Mouse (Mus musculus): ENCODE data around the gene Unc80. TPM values are rescaled to one million over a fixed set of nuclear protein-coding genes. Genes with fewer than 3 reads are reported as not detected.

Unc80 gene
- polyA plus RNA-seq, 1 experiment from 2014 or later: not detected

- 55% methylated on average over 2 of the region's 2 CpGs for WGBS (ENCODE audit: insufficient replicate concordance)
- no peak for DNase-seq
These were observed 170.0 kb downstream of the Unc80 start for GRCm38 (mm10) chr1:66638177-66638576.

GRCm38 (mm10) chr1:66646894-66647293, 178.7 kb downstream of the Unc80 start:
- ATAC-seq (ENCODE audit: low read depth) (no peak), DNase-seq (no peak)
- H3K36me3 ChIP-seq: no peaks in the 10 kb centered on the region
- no peaks in the 10 kb centered on the region for H3K4me1 ChIP-seq (replicated peaks)
- H3K4me2 ChIP-seq: no peak overlapping the region
- no peak overlapping the region for H3K4me3 ChIP-seq (replicated peaks)
- H3K27me3 ChIP-seq: no peaks in the 10 kb centered on the region
- H3K9me3 ChIP-seq (replicated peaks): no peaks in the 10 kb centered on the region
- no peak overlapping the region for H3K27ac ChIP-seq
- H3K9ac ChIP-seq: no peak overlapping the region

More at GRCm38 (mm10) chr1:66638177-66638576, 170.0 kb downstream of the Unc80 start:
- Histone ChIP-seq H3K9ac (no peak overlapping the region), H3K27ac (no peak overlapping the region), H3K36me3 (no peaks in the 10 kb centered on the region), H3K4me3 (replicated peaks) (no peak overlapping the region), H3K9me3 (replicated peaks) (no peaks in the 10 kb centered on the region), H3K27me3 (no peaks in the 10 kb centered on the region), H3K4me2 (no peak overlapping the region), H3K4me1 (replicated peaks) (no peaks in the 10 kb centered on the region)
- ATAC-seq (ENCODE audit: low read depth): no peak

GRCm38 (mm10) chr1:66649568-66649967, 181.4 kb downstream of the Unc80 start:
- H3K9me3 ChIP-seq (replicated peaks): no peaks in the 10 kb centered on the region
- H3K9ac ChIP-seq: no peak overlapping the region
- no peak overlapping the region for H3K4me2 ChIP-seq
- H3K36me3 ChIP-seq: no peaks in the 10 kb centered on the region
- ATAC-seq (ENCODE audit: low read depth): no peak
- no peak overlapping the region for H3K27ac ChIP-seq
- no peaks in the 10 kb centered on the region for H3K27me3 ChIP-seq
- no peak overlapping the region for H3K4me3 ChIP-seq (replicated peaks)
- H3K4me1 ChIP-seq (replicated peaks): no peaks in the 10 kb centered on the region
- no peak for DNase-seq
- 45% methylated on average over 6 of the region's 6 CpGs for WGBS (ENCODE audit: insufficient replicate concordance)

GRCm38 (mm10) chr1:66650006-66650405, 181.8 kb downstream of the Unc80 start:
- 33% methylated on average over 1 of the region's 1 CpGs for WGBS (ENCODE audit: insufficient replicate concordance)
- ATAC-seq (ENCODE audit: low read depth) (no peak), DNase-seq (no peak)
- Histone ChIP-seq H3K9ac (no peak overlapping the region), H3K9me3 (replicated peaks) (no peaks in the 10 kb centered on the region), H3K4me2 (no peak overlapping the region), H3K27ac (no peak overlapping the region), H3K27me3 (no peaks in the 10 kb centered on the region), H3K4me1 (replicated peaks) (no peaks in the 10 kb centered on the region), H3K36me3 (no peaks in the 10 kb centered on the region), H3K4me3 (replicated peaks) (no peak overlapping the region)

GRCm38 (mm10) chr1:66655119-66655746, 187.1 kb downstream of the Unc80 start:
- Histone ChIP-seq H3K36me3 (no peaks in the 10 kb centered on the region), H3K27me3 (no peaks in the 10 kb centered on the region), H3K4me1 (replicated peaks) (no peaks in the 10 kb centered on the region), H3K4me2 (no peak overlapping the region), H3K4me3 (replicated peaks) (no peak overlapping the region), H3K9ac (no peak overlapping the region), H3K27ac (no peak overlapping the region), H3K9me3 (replicated peaks) (no peaks in the 10 kb centered on the region)
- WGBS (ENCODE audit: insufficient replicate concordance): 50% methylated on average over 4 of the region's 4 CpGs
- DNase-seq (no peak), ATAC-seq (ENCODE audit: low read depth) (no peak)

GRCm38 (mm10) chr1:66655747-66656119, 187.6 kb downstream of the Unc80 start:
- Histone ChIP-seq H3K4me3 (replicated peaks) (no peak overlapping the region), H3K27me3 (no peaks in the 10 kb centered on the region), H3K27ac (no peak overlapping the region), H3K4me1 (replicated peaks) (no peaks in the 10 kb centered on the region), H3K36me3 (no peaks in the 10 kb centered on the region), H3K4me2 (no peak overlapping the region), H3K9me3 (replicated peaks) (no peaks in the 10 kb centered on the region), H3K9ac (no peak overlapping the region)
- DNase-seq: no peak
- ATAC-seq (ENCODE audit: low read depth): no peak

- no peak overlapping the region for H3K4me3 ChIP-seq (replicated peaks)
- H3K27ac ChIP-seq: no peak overlapping the region
- H3K9ac ChIP-seq: no peak overlapping the region
- H3K36me3 ChIP-seq: no peaks in the 10 kb centered on the region
- no peaks in the 10 kb centered on the region for H3K27me3 ChIP-seq
- H3K4me1 ChIP-seq (replicated peaks): no peaks in the 10 kb centered on the region
- DNase-seq (no peak), ATAC-seq (ENCODE audit: low read depth) (no peak)
- 61% methylated on average over 7 of the region's 7 CpGs for WGBS (ENCODE audit: insufficient replicate concordance)
- H3K4me2 ChIP-seq: no peak overlapping the region
- H3K9me3 ChIP-seq (replicated peaks): no peaks in the 10 kb centered on the region
These were observed 203.3 kb downstream of the Unc80 start for GRCm38 (mm10) chr1:66671475-66671874.

GRCm38 (mm10) chr1:66672812-66673211, 204.6 kb downstream of the Unc80 start:
- no peaks in the 10 kb centered on the region for H3K27me3 ChIP-seq
- 62% methylated on average over 7 of the region's 7 CpGs for WGBS (ENCODE audit: insufficient replicate concordance)
- H3K4me2 ChIP-seq: no peak overlapping the region
- H3K9ac ChIP-seq: no peak overlapping the region
- H3K36me3 ChIP-seq: no peaks in the 10 kb centered on the region
- H3K4me1 ChIP-seq (replicated peaks): no peaks in the 10 kb centered on the region
- H3K9me3 ChIP-seq (replicated peaks): no peaks in the 10 kb centered on the region
- ATAC-seq (ENCODE audit: low read depth) (no peak), DNase-seq (no peak)
- no peak overlapping the region for H3K27ac ChIP-seq
- H3K4me3 ChIP-seq (replicated peaks): no peak overlapping the region

GRCm38 (mm10) chr1:66677928-66678327, 209.8 kb downstream of the Unc80 start:
- ATAC-seq (ENCODE audit: low read depth): no peak
- Histone ChIP-seq H3K27me3 (no peaks in the 10 kb centered on the region), H3K27ac (no peak overlapping the region), H3K36me3 (no peaks in the 10 kb centered on the region), H3K9me3 (replicated peaks) (no peaks in the 10 kb centered on the region), H3K4me3 (replicated peaks) (no peak overlapping the region), H3K4me2 (no peak overlapping the region), H3K4me1 (replicated peaks) (no peaks in the 10 kb centered on the region), H3K9ac (no peak overlapping the region)
- DNase-seq: no peak
- WGBS (ENCODE audit: insufficient replicate concordance): 69% methylated on average over 14 of the region's 14 CpGs

- WGBS (ENCODE audit: insufficient replicate concordance): 40% methylated on average over 2 of the region's 2 CpGs
- no peaks in the 10 kb centered on the region for H3K27me3 ChIP-seq
These were observed 210.5 kb downstream of the Unc80 start for GRCm38 (mm10) chr1:66678662-66679061.

GRCm38 (mm10) chr1:66682974-66683373, 214.8 kb downstream of the Unc80 start:
- 64% methylated on average over 5 of the region's 5 CpGs for WGBS (ENCODE audit: insufficient replicate concordance)
- H3K9me3 ChIP-seq (replicated peaks): no peaks in the 10 kb centered on the region
- no peak for DNase-seq
- H3K9ac ChIP-seq: no peak overlapping the region
- no peaks in the 10 kb centered on the region for H3K4me1 ChIP-seq (replicated peaks)
- no peak overlapping the region for H3K4me3 ChIP-seq (replicated peaks)
- no peaks in the 10 kb centered on the region for H3K27me3 ChIP-seq
- no peak overlapping the region for H3K27ac ChIP-seq
- H3K4me2 ChIP-seq: no peak overlapping the region
- H3K36me3 ChIP-seq: no peaks in the 10 kb centered on the region
- no peak for ATAC-seq (ENCODE audit: low read depth)

More at GRCm38 (mm10) chr1:66678662-66679061, 210.5 kb downstream of the Unc80 start:
- ATAC-seq (ENCODE audit: low read depth): no peak
- no peaks in the 10 kb centered on the region for H3K9me3 ChIP-seq (replicated peaks)
- no peak overlapping the region for H3K4me2 ChIP-seq
- H3K4me3 ChIP-seq (replicated peaks): no peak overlapping the region
- no peak overlapping the region for H3K9ac ChIP-seq
- DNase-seq: no peak
- H3K36me3 ChIP-seq: no peaks in the 10 kb centered on the region
- no peak overlapping the region for H3K27ac ChIP-seq
- H3K4me1 ChIP-seq (replicated peaks): no peaks in the 10 kb centered on the region

- no peak for DNase-seq
- no peak for ATAC-seq (ENCODE audit: low read depth)
- no peaks in the 10 kb centered on the region for H3K27me3 ChIP-seq
- H3K4me3 ChIP-seq (replicated peaks): no peak overlapping the region
- 57% methylated on average over 3 of the region's 3 CpGs for WGBS (ENCODE audit: insufficient replicate concordance)
- no peak overlapping the region for H3K27ac ChIP-seq
- no peak overlapping the region for H3K4me2 ChIP-seq
- no peaks in the 10 kb centered on the region for H3K9me3 ChIP-seq (replicated peaks)
- H3K4me1 ChIP-seq (replicated peaks): no peaks in the 10 kb centered on the region
- no peak overlapping the region for H3K9ac ChIP-seq
- no peaks in the 10 kb centered on the region for H3K36me3 ChIP-seq
These were observed 223.6 kb downstream of the Unc80 start for GRCm38 (mm10) chr1:66691772-66692171.

Measured in liver, embryonic 13.5 days (tissue).